Mouse (Mus musculus) kidney, adult 2 months (tissue): ENCODE results near the gene Prkn.

ENCODE experiments used
- CTCF ChIP-seq: fragments of 200-500 bp; conservative IDR thresholded peaks from 2 replicates; pipeline ENCODE4 v1.5.1; 2011; ENCODE audit warnings: low read depth, mild to moderate bottlenecking, control low read depth, low read length, moderate library complexity, mixed read lengths; ENCODE audit not compliant: insufficient read depth, insufficient read length
- POLR2A ChIP-seq: fragments of 200-500 bp; IDR thresholded peaks from one replicate; pipeline ENCODE4 v1.6.1; 2011; ENCODE audit warnings: low read depth, low read length, control low read depth

GRCm38 (mm10) chr17:11933737-11934136 lies 1093.6 kb downstream of the Prkn start:
- TF ChIP-seq POLR2A, result no peak
- no peak for TF ChIP-seq CTCF
